Mouse (Mus musculus): ENCODE data around the gene Gfpt2. TPM values are rescaled to one million over a fixed set of nuclear protein-coding genes. Genes with fewer than 3 reads are reported as not detected.

Gene Gfpt2
- not detected for polyA plus RNA-seq (2017; shearing (Covaris generic))

GRCm38 (mm10) chr11:49793619-49794341 is at the start of gene Gfpt2:
Gfpt2 (plus strand) TSS chr11:49794178.

DNA sequence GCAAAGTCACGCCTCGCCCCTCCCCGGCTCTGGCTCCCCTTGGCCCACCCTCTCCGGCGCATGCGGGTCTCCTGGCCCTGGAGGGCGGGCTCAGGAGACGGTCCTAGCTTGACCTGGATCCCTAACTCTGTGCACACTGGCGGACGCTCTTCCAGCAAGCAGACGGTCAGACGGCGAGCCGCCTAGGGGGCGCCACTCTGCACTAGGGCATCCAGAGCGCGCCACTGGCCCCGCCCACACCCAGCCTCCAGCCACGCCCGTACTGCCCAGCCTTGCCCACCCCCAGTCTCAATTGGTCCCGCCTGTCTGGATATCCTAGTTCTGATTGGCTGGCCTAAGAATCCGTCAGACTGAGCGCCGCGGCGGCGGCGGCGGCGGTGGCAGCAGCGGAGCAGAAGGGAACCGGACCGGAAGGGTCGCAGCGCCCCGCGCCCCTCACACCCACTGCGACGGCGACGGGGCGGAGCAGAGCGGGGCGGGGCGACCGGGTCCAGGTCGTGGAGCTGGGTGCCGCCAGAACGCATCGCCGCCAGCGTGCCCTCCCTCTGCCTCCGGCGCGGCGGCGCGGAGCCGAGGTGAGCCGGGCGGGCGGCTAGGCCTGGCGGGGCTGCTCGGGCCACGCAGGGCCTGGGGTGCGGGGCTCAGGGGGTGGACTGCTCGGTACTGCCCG is 52.6 kb downstream of the Gfpt2 start, which contains the start of gene Mapk9:
Mapk9 (plus strand) TSS at position 351 of the 670 bp plus-strand sequence.

Other genes starting within 250 kb of the Gfpt2 start
- gene Olfr1380, start 237.3 kb upstream of the Gfpt2 start, polyA plus RNA-seq (2017; shearing (Covaris generic)): not detected
- not detected for gene Flt4, start 184.9 kb upstream of the Gfpt2 start, polyA plus RNA-seq (2017; shearing (Covaris generic))
- gene Scgb3a1, start 130.6 kb upstream of the Gfpt2 start, polyA plus RNA-seq (2017; shearing (Covaris generic)): not detected
- gene Cnot6, start 81.5 kb upstream of the Gfpt2 start, polyA plus RNA-seq (2017; shearing (Covaris generic)): 69.3 TPM
- gene Mapk9, start 52.6 kb downstream of the Gfpt2 start, polyA plus RNA-seq (2017; shearing (Covaris generic)): 44.7 TPM
- gene Rasgef1c, start 107.7 kb downstream of the Gfpt2 start, polyA plus RNA-seq (2017; shearing (Covaris generic)): not detected
- 7.8 TPM for gene Rnf130, start 231.2 kb downstream of the Gfpt2 start, polyA plus RNA-seq (2017; shearing (Covaris generic))

Data from effector memory CD4-positive, alpha-beta T cell, adult 5 months (primary cell).